Mouse (Mus musculus) G1E (cell line): Measurements from ENCODE around the gene Mb21d2.

Experiments
- CTCF ChIP-seq: IDR thresholded peaks from 2 replicates; pipeline ENCODE4 v1.5.1; 2012; ENCODE audit warnings: low read depth, low read length, inconsistent platforms, mixed read lengths
- GATA1 ChIP-seq: IDR thresholded peaks from 2 replicates; pipeline ENCODE4 v1.6.1; 2012; ENCODE audit warnings: borderline replicate concordance, low read length, inconsistent platforms, mixed read lengths
- GATA2 ChIP-seq: IDR thresholded peaks from 2 replicates; pipeline ENCODE4 v1.6.1; 2012; ENCODE audit warnings: low read depth, low read length, inconsistent platforms, borderline replicate concordance
- TAL1 ChIP-seq: conservative IDR thresholded peaks from 2 replicates; pipeline ENCODE4 v1.6.1; 2012; ENCODE audit warnings: low read depth, low read length, inconsistent platforms, mixed read lengths

DNA sequence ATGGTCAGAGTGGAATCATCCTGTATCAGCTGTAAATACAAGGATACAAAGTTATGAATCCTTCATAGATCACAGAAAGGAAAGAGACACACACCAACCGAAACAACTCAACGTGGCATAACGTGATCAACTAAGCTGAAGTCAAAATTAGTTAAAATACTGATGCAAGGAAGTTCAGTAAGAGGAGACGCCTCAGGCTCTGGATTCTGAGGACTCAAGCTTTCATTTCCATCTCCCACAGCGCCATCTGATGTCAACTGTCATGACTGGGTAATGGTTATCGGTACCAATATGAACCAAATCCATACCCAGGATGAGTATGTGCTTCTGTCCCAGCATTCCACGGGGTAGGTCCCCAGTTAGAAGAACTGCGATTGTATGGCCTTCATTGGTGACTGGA lies 104.7 kb downstream of the Mb21d2 start:
- no peak for TF ChIP-seq CTCF
- TF ChIP-seq TAL1, result no peak
- no peak for TF ChIP-seq GATA1
- TF ChIP-seq GATA2, result no peak
